Mouse (Mus musculus) kidney, adult 9 months (tissue): ENCODE measurements at regions not wholly inside any gene's neighbourhood (a gene's known extent, or its start where the extent isn't known, plus 50 kb on each side); places are given as distances from the start of the nearest gene placed in this dataset.

Experiments
- DNase-seq: peaks from one replicate; pipeline ENCODE4 v3.0.0; 2022

DNA sequence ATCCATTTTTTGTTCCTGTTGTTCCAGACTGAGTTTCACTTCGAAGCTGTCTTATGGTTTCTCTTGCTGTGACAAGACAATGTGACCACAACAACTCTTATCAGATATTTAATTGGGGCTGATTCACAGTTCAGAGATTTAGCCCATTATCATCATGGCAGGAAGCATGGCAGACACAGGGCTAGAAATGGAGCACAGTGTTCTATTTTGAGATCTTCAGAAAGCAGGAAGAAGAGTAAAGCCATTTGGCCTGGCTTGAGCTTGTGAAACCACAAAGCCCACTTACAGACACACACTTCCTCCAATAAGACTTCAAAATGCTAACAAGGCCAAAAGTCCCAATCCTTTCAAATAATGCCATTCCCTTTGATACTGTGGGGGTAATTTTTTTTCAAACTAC, 670.4 kb upstream of the Cdh12 start:
- DNase-seq = no peak

DNA sequence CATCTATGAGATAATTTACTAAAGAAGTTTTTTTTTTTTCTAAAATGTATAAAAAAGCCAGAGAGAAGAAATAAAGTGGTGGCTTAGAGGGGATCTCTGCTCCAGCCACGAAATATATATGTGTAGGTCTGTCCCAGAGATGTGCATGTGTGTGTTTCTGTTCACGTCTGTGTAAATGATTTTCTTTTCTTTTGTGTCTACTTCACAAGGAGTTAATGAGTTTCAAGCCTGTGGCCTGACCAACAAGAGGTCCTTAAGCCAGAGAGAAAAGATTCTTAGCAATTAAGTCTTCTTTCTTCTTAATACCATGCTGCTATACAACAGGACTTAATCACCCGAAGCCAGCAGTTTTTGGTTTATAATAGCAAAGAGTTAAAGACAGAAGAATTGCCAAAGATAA, 665.2 kb upstream of the Cdh12 start:
- DNase-seq = no peak

DNA sequence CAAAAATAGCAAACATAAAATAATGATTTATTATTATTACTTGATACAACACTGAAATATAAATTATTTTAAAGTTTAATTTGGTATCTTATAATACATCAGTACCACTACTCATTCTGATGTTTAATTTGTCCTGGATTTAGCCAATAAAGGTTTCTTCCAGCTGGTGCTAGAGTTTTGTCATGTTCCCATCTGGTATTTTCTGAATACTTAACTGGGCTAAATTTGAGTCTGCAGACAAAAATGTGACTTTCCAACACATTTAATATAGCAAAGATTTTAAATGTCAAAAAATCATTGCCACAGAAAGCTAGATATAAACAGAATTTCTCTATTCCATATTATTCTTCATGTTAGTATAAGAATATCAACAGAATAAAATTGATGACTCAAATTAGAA, 642.1 kb upstream of the Cdh12 start:
- no peak for DNase-seq

DNA sequence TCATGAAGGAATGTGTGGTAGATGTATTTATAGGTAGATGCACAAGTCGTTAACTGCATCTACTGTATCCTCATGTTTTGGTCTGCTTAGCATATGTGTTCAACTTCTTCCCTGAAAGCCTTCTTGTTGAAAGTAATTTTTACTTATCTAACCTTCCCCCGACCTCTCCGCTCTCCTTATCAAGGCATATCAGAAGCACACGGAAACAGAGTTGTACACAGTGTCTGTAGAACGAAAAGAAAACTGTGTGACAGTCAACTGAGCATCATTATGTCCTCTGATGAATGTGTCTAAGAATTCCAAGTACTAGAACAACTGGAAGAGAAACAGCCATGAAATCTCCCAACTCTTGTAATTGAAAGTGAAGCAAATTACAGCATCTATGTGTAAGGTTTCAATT, 635.4 kb upstream of the Cdh12 start:
- no peak for DNase-seq

DNA sequence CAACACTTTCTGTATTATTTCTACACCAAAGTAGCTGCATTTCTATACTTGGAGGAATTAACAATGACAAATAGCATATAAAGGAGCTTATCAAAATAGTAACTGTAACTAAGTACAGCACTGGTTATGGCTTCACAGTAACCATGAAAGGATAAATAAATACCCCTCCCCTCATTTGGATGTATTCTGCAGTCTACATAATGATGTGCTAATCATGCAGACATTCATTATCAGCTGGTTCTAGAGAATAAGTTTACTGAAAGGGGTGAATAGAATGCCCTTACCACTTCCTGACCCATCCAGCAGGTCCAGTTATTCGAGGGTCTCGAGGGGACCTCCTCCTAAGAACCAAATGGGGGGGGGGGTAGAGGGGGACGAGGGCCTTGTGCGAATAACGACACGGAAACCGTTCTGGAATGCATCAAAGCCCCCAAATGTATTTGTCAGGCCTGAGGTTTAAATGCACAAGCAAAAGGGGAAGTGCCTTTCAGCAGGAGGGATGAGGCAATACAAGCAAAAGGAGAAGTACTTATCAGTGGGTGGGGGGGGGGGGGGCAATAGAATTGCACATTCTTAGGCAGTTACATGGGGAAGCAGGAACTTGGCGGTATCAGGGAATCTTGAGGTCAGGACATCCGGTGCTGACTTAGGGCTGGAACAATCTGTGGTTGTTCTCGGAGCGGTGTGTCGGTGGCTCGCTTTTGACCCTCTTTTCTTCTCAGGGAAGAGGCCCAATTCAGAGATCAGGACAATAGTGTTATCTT, 592.0 kb upstream of the Cdh12 start:
- DNase-seq = peak; percentile 5

DNA sequence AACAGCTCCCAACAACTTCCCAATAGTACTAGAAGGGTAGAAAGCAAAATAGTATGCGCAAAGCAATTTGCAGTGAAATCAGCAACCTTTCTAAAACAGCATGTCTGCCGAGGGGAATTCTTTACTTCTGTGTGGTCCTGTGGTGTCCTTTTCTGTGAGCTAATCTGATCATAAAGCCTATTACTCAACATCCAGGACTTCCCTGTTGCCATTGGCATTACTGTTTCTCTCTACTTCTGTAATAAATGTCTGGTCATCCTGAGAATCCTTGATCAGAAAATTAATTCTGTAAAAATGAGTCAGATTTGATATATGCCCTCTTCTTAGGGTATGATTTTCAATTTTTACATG, 591.4 kb upstream of the Cdh12 start:
- peak; percentile 0 for DNase-seq

DNA sequence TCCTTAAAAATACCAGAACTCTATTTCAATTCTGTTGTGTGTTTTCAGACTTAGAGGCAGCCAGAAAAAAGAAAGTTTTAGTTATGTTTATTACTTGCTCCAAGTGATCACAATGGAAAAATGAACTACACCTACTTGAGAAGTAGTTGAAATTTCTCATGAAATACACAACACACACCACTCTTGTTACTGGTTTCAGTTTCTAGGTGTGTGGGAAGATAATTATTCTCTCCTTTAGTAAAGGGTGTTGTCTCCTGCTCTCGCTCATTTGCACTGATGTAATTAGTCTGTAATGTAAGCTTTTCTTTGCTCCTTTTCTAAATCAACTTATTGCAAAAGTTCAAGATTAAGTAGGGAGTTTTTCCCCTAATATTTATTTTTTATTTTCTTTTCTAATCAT, 590.4 kb upstream of the Cdh12 start:
- no peak for DNase-seq

DNA sequence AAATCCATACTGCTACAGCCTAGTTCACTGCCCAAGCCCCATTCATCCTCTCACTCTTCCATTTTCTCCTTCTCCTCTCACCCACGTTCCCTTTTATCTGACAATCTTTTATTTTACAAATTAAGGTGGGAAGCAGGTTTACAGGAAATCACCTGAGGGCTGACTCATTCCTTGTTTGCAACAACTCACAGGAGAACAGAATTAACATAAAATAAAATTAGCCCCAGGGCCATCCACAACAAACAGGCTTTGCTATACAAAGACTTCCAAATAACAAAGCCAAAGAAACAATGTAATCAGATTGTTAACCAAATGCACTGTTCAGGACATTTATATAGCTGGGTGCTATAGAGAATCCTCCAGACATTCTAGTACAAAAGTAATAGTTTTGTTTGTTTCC, 585.1 kb upstream of the Cdh12 start:
- no peak for DNase-seq

DNA sequence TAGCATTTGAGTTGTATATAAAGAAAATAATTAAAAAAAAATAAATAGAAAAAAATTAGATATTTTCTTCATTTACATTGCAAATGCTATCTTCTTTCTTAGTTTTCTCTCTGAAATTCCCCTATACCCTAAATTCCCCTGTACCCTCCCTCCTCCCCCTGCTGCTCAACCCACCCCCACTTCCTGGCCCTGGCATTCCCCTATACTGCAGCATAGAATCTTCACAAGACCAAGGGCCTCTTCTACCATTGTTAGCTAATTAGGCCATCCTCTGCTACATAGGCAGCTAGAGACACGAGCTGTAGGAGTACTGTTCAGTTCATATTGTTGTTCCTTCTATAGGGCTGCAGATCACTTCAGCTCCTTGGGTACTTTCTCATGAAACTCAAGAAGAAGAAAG, 582.5 kb upstream of the Cdh12 start:
- DNase-seq = no peak

DNA sequence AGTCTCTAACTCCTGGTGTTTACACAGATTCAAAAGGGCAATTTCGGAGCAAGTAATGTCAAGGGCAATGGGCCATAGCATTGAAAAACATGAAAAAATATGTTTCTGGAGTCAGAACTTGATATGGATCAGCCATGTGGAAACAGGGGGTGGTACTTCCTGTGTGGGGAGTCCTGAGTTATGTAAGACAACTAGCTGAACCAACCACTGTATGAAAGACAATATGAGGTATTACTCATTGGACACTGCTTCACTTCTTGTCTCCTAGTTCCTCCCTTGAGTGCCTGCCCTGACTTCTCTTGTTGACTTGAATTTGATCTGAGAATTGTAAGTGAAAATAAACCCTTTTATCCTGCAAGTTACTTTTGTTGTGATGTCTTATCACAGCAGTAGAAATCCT, 580.0 kb upstream of the Cdh12 start:
- no peak for DNase-seq

DNA sequence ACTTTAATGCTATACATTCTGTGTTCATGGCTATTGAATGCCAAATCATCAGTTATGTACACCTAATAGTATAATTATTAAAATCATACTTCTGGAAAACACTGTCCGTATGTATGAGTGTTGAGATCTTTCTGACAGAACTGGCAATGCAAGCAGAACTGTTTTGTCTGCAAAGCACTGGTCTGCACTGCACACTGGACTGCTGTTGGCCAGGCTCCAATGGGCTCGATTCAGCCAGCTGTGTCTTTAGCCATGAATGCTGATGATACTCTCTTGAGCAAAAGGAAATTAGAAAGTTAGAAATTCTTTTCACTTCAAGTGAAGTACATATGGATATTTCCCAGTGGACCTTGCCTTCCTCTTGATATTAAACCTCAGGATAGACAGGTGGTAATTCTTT, 576.5 kb upstream of the Cdh12 start:
- no peak for DNase-seq
